In the genomic region with DNA sequence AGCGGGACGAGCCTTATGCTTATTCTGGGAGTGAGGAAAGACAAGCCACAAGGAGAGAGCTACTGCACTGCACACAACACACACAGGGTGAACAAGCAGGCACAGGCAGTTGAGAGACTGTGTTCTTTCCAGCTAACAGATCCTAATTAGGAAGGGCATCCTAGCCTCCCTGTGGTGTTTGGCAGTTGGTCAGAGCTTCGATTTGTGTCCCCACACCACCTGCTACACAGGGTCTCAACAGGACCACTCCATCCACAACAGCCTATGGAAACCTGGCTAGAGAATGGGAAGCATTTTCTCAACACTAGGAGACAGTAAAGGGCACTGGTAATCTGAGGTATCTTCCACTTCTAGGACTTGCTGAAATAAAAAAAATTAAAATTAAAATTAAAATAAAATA, we compare ENCODE assay signal across 25 mouse cellular contexts. TPM values are rescaled to one million over a fixed set of nuclear protein-coding genes. Genes with fewer than 3 reads are reported as not detected.
DNase-seq lines count a peak whose midpoint lies in the region; ATAC-seq and TF ChIP-seq lines count a peak whose summit lies in the region.
"Had no signal": no experiment of that assay in that cellular context is flagged by ENCODE, and none has a peak within 500 bp of the region (broad histone marks: within the 10 kb centered on the region; RNA-seq: fewer than 3 reads in every experiment).

No protein-coding gene starts in this region.

- peak; percentile 71 for ATAC-seq in hindbrain, embryonic 16.5 days
- ATAC-seq in hindbrain, embryonic 11.5 days (ENCODE audit: low FRiP score) = no peak
- ATAC-seq: activated CD4-positive, CD25-positive, alpha-beta regulatory T cell, adult 4 months; intestine, postnatal 0 days; liver, postnatal 0 days; lung, postnatal 0 days had no signal

- TF ChIP-seq POLR2A in brain, embryonic 14.5 days (IDR thresholded peaks at IDR 0.05; ENCODE audit: borderline replicate concordance, extremely low read depth, insufficient read depth, insufficient read length, poor library complexity, severe bottlenecking) = no peak

- no peaks in the 10 kb centered on the region for H3K9me3 ChIP-seq in hindbrain, embryonic 16.5 days (ENCODE audit: control insufficient read depth, low read length)
- no peaks in the 10 kb centered on the region for H3K9me3 ChIP-seq in hindbrain, embryonic 11.5 days (ENCODE audit: control insufficient read depth, low read length)
- H3K9me3 ChIP-seq in E14TG2a.4 (ENCODE audit: low read length) = no peaks in the 10 kb centered on the region
- H3K9me3 ChIP-seq: embryonic facial prominence, embryonic 12.5 days; G1E; heart, embryonic 10.5 days; limb, embryonic 12.5 days; midbrain, embryonic 12.5 days; neural tube, embryonic 13.5 days; stomach, embryonic 15.5 days had no signal

- TF ChIP-seq CTCF in E14TG2a.4 (conservative IDR thresholded peaks at IDR 0.05; ENCODE audit: low read length) = no peak
- no peak for TF ChIP-seq CTCF in brain, embryonic 14.5 days (IDR thresholded peaks at IDR 0.05; ENCODE audit: borderline replicate concordance, extremely low read depth, insufficient read depth, insufficient read length)

- WGBS in hindbrain, embryonic 16.5 days = 79% methylated on average over 3 of the region's 3 CpGs
- WGBS in hindbrain, embryonic 11.5 days = 91% methylated on average over 3 of the region's 3 CpGs

- DNase-seq in cerebellum, postnatal 14 days = peak; percentile 83 to 86
- DNase-seq in cerebellum, adult 9-10 months = no peak
- no peak for DNase-seq in hindbrain, embryonic 11.5 days (ENCODE audit: low spot score)
- DNase-seq in brain, embryonic 14.5 days (ENCODE audit: low read depth) = peak; percentile 65
- DNase-seq in adrenal gland, postnatal 14 days = no peak
- DNase-seq: adrenal gland, postnatal 10 days; heart, postnatal 4 days; kidney, postnatal 25 days; liver, postnatal 0 days; thymus, postnatal 25 days had no signal

- peaks cover 6% of the 10 kb centered on the region; the same call in 1 of the 2 replicates for H3K4me1 ChIP-seq in hindbrain, embryonic 16.5 days (ENCODE audit: control insufficient read depth, insufficient read depth, low read depth, low read length)
- H3K4me1 ChIP-seq in hindbrain, embryonic 11.5 days (replicated peaks; ENCODE audit: control insufficient read depth, insufficient read depth, low read length) = no peaks in the 10 kb centered on the region
- peaks cover 25% of the 10 kb centered on the region for H3K4me1 ChIP-seq in E14TG2a.4 (replicated peaks; ENCODE audit: low read depth, low read length)
- H3K4me1 ChIP-seq: embryonic facial prominence, embryonic 12.5 days; limb, embryonic 12.5 days; neural tube, embryonic 13.5 days had no signal

- H3K4me2 ChIP-seq in hindbrain, embryonic 16.5 days (ENCODE audit: low read length) = no peak overlapping the region
- H3K4me2 ChIP-seq in hindbrain, embryonic 11.5 days (replicated peaks; ENCODE audit: low read depth, low read length) = no peak overlapping the region
- H3K4me2 ChIP-seq: embryonic facial prominence, embryonic 12.5 days; limb, embryonic 12.5 days; liver, embryonic 11.5 days; midbrain, embryonic 12.5 days; neural tube, embryonic 13.5 days; stomach, embryonic 15.5 days had no signal

- peaks cover 38% of the 10 kb centered on the region for H3K36me3 ChIP-seq in hindbrain, embryonic 16.5 days (ENCODE audit: control insufficient read depth, insufficient read depth, low read length)
- 0 out of 2 replicates have a peak, but pooled peaks cover 13% of the 10 kb centered on the region for H3K36me3 ChIP-seq in hindbrain, embryonic 11.5 days (ENCODE audit: control insufficient read depth, insufficient read depth, low read length)
- H3K36me3 ChIP-seq in E14TG2a.4 (ENCODE audit: insufficient read depth, low read length) = peaks cover 91% of the 10 kb centered on the region

- no peaks in the 10 kb centered on the region for H3K27me3 ChIP-seq in hindbrain, embryonic 16.5 days (replicated peaks; ENCODE audit: control insufficient read depth, insufficient read depth, low read length)
- H3K27me3 ChIP-seq in hindbrain, embryonic 11.5 days (ENCODE audit: control insufficient read depth, insufficient read depth, low read length) = no peaks in the 10 kb centered on the region
- H3K27me3 ChIP-seq in E14TG2a.4 (ENCODE audit: insufficient read depth, low read length) = no peaks in the 10 kb centered on the region
- H3K27me3 ChIP-seq: embryonic facial prominence, embryonic 12.5 days; limb, embryonic 12.5 days; midbrain, embryonic 12.5 days; neural tube, embryonic 13.5 days; stomach, embryonic 15.5 days had no signal

- H3K9ac ChIP-seq in hindbrain, embryonic 16.5 days (ENCODE audit: low read depth, low read length) = no peak overlapping the region
- H3K9ac ChIP-seq in hindbrain, embryonic 11.5 days (ENCODE audit: low read depth, low read length) = no peak overlapping the region
- H3K9ac ChIP-seq: embryonic facial prominence, embryonic 12.5 days; limb, embryonic 12.5 days; liver, postnatal 0 days; midbrain, embryonic 12.5 days; neural tube, embryonic 13.5 days; stomach, embryonic 15.5 days had no signal

- no peak overlapping the region for H3K4me3 ChIP-seq in hindbrain, embryonic 16.5 days (ENCODE audit: low read length)
- no peak overlapping the region for H3K4me3 ChIP-seq in hindbrain, embryonic 11.5 days (ENCODE audit: low read depth, low read length)
- H3K4me3 ChIP-seq in E14TG2a.4 (replicated peaks; ENCODE audit: low read length) = peak overlapping the region; percentile 41
- H3K4me3 ChIP-seq: embryonic facial prominence, embryonic 12.5 days; heart, embryonic 10.5 days; layer of hippocampus, adult 2 months; limb, embryonic 12.5 days; midbrain, embryonic 12.5 days; myocyte; neural tube, embryonic 13.5 days; stomach, embryonic 15.5 days had no signal

- H3K27ac ChIP-seq in hindbrain, embryonic 16.5 days (ENCODE audit: low read depth, low read length) = no peak overlapping the region
- no peak overlapping the region for H3K27ac ChIP-seq in hindbrain, embryonic 11.5 days (ENCODE audit: low read depth, low read length)
- H3K27ac ChIP-seq: embryonic facial prominence, embryonic 12.5 days; heart, embryonic 10.5 days; layer of hippocampus, adult 2 months; limb, embryonic 12.5 days; midbrain, embryonic 12.5 days; neural tube, embryonic 13.5 days; stomach, embryonic 15.5 days had no signal

RNA-seq across cellular contexts. Expression of a gene that starts 57.1 kb away (rescaled TPM):
- 7.5 and 9.1 TPM in 2 replicates for polyA plus RNA-seq in hindbrain, embryonic 16.5 days (2015; fragmentation: Nextera tagmentation; extraction: Ambion mirVana)
- 10.5 and 16.8 TPM in 2 replicates for polyA plus RNA-seq in hindbrain, embryonic 11.5 days (2014; fragmentation: Nextera tagmentation; extraction: Ambion mirVana)
- polyA plus RNA-seq in brain, embryonic 14.5 days (2012; rRNA removed) = 10.2 and 12.9 TPM in 2 replicates
- total RNA-seq in adrenal gland, postnatal 14 days (2021) = 29.3 and 32.2 TPM in 2 replicates

Comparison
In these comparisons a context has a peak if more than half of its experiments do, and no peak if none do; other contexts are left out.
1. DNase-seq: peak in cerebellum, postnatal 14 days (2 of 2) and brain, embryonic 14.5 days (single experiment); none in cerebellum, adult 9-10 months (single experiment), hindbrain, embryonic 11.5 days (single experiment) and adrenal gland, postnatal 14 days (single experiment).